Mouse (Mus musculus): ENCODE measurements at regions not wholly inside any gene's neighbourhood (a gene's known extent, or its start where the extent isn't known, plus 50 kb on each side); places are given as distances from the start of the nearest gene placed in this dataset.
A peak's percentile ranks its signal among the peaks of the same experiment; 100 is the strongest.

- no peak for DNase-seq
These were observed 298.9 kb downstream of the Bcor start for GRCm38 (mm10) chrX:11861119-11861708.

DNA sequence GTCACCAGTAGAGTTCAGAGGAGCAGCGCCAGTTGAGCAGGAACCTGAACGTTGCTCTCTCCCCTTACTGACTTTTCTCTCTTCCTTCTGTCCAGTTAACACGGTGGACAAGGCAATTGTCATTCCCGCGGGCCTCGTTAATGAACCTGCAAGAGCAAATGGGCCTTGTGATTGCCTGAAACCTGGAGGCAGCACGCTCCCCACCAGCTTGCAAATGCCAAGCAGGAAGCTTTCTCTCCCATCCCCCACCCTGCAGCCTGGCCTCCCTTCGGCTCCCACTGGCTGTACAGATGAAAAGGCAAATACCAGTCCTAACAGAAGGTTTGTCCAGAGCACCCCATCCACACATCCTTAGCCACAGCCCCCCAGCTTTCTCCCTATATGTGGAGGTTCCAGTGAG lies 298.3 kb downstream of the Bcor start:
- peak; percentile 36 for DNase-seq

GRCm38 (mm10) chrX:11863106-11863505 lies 297.0 kb downstream of the Bcor start:
- no peak for DNase-seq

- DNase-seq: no peak
These were observed 286.2 kb downstream of the Bcor start for GRCm38 (mm10) chrX:11873913-11874312.

GRCm38 (mm10) chrX:11876636-11877035 lies 283.5 kb downstream of the Bcor start:
- DNase-seq: no peak

DNA sequence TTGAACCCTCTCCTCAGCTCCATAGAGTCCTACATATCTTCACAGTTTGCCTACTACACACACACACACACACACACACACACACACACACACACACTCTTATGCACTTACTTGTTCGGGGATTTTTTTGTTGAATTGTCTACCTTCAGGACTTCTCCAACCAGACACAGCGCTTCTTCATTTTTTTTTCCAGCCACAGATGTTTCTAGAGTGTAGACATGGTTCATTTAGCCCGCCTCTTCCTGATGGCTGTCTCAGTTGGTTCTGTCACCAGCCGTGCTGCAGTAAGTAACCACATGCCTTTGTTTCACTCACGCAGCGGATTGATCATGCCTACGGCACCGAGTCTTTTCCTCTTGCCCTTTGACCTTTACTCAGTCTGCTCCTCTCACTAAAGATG lies 282.1 kb downstream of the Bcor start:
- no peak for DNase-seq

DNA sequence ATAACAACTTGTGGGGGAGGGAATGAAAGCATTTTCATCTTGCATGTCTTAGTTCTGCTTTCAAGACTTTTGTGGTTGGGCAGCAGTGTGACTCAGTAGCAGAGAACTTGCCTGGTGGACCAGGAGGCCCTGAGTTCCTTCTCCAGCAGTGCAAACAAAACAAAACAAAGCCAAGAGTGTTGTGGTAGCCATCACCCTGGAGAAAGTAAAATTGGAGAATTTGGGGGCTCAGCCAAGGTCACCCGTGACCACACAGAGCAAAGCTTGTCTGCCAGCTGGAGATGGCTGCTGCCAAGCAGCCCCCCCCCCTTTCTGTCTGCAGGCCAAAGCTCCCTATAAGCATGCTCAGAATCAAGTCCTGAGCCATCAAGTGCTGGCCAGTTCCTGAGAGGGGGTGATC lies 279.2 kb downstream of the Bcor start:
- DNase-seq: no peak

GRCm38 (mm10) chrX:11883738-11884716 lies 276.1 kb downstream of the Bcor start:
- no peak for DNase-seq

DNA sequence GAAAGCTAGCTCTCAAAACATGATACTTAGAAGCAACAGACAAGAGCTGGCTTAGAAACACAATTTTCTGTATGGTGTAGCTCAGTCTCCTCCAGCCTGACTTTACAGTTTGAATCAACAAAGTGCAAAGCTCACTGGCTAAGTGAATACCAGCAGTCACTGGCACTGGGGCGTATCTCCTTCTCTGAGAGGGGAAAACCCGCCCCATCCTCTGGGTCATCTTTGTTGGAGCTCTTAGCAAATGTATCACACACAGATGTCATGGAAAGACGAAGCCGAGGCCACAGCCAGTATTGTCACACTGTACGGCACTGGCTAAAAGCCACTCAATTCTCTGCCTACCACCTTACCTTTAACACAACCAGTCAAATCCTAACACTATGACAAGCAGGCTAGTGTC lies 267.8 kb downstream of the Bcor start:
- DNase-seq: no peak

DNA sequence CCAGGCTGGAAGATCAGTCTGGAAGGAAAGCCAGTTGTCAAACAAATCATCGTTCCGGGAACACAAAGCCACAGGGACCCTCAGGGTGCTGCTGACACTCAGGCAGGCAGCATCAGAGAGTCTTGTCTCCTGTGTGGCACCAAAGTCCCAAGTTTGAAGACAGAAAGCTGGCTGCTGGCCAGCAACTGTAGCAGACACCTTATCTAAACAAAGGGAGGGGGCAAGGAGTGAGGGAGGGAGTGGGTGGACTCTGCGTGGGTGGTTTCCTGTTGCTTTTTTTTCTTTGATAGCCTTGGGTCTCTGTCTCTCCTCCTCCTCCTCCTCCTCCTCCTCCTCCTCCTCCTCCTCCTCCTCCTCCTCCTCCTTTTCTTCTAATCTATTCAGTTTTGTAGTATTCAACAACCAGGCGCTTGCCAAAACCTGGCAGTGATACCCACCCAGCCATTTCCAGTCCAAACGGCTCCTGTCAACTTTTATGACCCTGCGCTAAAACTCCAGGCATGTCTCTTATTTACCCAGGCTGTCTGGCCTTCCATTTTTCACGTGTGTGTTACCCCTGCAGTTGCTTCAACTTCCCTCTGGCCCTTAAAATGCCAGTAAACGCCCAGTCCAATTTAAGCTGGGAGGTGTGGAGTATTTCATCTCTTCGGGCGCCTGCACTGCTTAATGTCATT lies 266.4 kb downstream of the Bcor start:
- no peak for DNase-seq

- DNase-seq: no peak
These were observed 265.9 kb downstream of the Bcor start for GRCm38 (mm10) chrX:11894280-11894662.

- peak; percentile 45 for DNase-seq
These were observed 264.8 kb downstream of the Bcor start for GRCm38 (mm10) chrX:11895396-11895795.

DNA sequence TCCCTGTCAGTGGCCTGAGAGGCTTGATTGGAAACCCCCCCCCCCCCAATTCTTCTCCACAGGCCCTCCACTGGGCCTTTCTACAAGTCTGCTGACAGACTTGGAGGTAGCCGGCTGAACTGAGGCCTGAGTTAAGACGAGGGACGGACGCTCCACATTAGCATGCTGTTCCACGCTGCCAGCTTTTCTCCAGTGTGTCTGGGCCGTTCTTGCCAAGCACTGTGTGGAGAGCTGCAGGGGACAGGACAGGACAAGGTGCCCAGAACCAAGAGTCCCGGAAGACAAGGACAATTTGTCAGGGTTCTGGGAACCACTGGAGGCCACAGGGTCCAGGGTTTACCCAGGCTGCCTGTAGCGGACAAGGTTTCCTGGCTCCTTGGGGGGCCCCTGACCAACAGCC lies 261.9 kb downstream of the Bcor start:
- no peak for DNase-seq

DNA sequence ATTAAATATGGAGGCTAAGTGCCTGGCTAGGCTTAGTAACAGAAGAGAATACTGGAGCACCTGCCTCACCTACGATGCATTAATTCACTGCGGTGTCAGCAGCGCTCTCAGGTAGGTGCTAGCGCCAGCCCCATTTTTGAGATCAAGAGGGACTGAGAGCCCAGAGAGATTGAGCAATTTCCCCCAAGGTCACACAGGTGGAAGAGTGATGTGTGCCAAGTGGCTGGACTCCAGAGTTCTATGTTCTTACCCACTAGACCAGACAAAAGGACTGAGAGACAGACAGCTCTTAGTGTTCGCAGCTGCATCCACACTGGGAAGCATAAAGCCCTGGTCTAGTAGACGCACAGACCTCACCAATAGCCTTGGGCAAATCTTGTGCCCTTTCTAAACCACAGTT lies 261.1 kb downstream of the Bcor start:
- no peak for DNase-seq

DNA sequence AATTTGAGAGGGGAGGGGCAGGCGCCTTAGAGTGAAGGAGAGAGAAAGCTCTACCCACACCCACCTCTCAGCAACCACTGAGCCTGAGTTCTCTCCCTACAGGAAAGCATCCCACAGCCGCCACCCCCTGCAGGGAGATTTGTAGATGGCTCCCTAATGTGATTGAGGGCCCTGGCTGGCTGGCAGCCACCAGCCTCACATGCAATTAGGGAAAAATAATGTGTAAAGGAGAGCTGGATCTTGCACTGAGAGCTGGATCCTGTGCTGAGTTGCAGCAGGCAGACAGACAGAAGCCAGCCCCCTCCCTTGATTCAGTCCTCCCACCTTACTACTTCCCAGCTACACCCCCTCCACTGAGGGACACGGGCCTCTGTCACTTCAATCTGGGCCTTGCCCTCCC lies 260.2 kb downstream of the Bcor start:
- no peak for DNase-seq

GRCm38 (mm10) chrX:11901791-11902190 lies 258.4 kb downstream of the Bcor start:
- no peak for DNase-seq

DNA sequence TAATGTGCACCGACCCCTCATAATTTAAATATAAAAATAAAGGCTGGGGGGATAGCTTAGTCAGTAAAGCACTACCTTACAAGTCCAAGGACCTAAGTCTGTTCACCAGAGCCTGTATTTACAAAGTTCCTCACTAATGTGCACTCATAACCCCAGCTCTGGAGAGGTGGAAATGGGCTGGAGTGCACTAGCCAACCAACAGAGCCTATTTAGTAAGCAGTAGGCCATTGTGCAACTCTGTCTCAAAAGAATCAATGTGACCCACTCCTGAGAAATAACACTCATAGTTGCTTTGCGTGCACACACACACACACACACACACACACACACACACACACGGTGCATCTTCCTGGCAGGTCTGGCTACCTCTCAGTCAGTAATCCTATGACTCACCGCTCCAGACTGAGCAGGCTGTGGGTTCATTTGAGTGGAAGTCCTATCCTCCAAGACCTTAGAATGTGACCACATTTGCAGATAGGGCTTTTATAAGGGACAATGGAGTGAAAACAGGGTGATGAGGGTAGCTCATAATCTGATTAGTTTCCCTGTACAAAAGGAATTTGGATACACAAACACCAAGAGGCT lies 256.9 kb downstream of the Bcor start:
- DNase-seq: no peak

GRCm38 (mm10) chrX:11905231-11905630 lies 254.9 kb downstream of the Bcor start:
- DNase-seq: no peak

DNA sequence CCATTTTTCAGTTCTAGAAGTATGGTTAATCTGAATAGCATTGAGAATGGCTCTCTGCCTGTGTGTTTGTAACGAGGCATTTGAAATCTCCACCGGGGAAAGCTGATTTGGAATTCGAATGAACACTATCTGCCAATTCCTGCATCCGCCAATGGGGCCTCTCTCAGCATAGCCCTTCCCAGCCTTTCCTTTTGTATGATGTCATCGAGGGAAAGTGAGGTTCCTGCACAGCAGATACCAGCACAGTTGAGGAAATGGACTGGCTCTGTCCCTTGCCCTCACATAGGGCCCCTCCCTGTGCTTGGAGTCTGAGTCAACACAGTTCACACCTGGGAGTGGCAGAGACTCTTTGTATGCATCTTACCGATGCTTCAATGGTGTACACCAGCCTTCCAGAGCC lies 253.0 kb downstream of the Bcor start:
- DNase-seq: no peak

DNA sequence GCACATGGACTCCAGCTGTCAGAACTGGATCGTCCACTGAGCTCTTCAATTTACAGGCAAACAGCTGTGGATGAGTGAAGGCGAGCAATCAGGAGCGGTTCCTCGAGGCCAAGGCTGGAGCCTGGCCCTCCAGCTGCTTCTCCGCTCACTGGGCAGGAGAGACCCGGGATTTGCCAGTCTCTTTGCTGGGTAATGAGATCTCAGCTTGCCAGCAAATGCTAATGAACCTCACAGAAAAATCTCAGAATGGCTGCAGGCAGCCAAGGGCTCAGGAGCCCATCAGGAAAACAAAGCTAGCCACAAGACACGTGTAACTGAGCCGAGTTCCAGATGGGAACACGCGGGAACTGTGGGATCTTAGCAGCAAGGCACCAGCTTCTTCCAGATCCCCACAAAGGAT lies 244.2 kb downstream of the Bcor start:
- DNase-seq: no peak

DNA sequence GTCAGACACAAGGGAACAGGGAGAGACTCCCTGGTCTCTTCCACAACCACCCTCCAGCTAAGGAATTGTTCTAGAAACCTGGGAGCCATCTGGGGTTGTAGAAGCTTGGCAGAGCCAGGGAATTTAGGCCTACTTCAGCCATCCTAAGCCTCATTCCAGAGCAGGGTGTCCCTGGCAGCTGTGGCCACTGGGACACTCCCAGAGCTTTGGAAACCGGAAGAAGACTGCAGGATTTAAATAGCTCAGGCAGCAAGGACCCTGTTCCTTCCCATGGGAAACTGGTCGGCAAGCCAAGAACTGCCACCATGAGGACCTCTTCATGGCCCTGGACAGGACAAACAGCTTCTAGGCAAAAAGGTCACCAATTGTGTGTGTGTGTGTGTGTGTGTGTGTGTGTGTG lies 239.9 kb downstream of the Bcor start:
- peak; percentile 18 for DNase-seq

DNA sequence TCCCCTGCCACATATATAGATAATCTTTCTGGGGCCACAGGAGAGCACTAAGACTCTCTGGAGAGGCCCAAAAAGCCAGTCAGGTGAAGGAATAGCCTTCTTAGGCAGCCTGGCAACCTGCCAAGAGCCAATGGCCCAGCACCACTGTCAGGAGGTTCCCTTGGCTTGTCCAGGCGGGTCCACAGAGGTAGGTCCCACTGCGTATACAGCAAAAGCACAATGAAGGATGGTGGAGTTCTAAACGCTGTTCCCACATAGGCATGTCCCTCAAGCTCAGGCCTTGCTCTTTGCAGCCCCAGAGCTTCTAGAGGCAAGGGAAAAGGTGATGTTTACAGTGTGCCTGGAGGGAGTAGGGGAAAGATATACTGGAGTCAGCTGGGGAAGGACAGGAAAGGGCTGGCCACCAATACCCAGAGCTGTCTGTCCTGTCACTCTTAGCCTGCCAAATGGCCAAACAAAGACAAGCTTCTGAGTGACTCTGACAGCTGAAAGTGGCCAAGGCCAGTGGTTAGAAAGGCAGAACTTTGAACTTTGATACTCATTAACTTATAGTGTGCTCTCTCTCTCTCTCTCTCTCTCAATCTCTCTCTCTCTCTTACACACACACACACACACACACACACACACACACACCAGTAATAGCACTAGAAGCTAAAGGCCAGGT lies 235.4 kb downstream of the Bcor start:
- peak; percentile 37 for DNase-seq
